Mouse (Mus musculus) testis, adult 2 months (tissue): ENCODE measurements around the gene Zkscan16.

Source experiments
- CTCF ChIP-seq: fragments of 200-500 bp; IDR thresholded peaks from 2 replicates; pipeline ENCODE4 v1.5.1; 2012; ENCODE audit warnings: low read depth, mild to moderate bottlenecking, inconsistent platforms, low read length, moderate library complexity; ENCODE audit not compliant: control insufficient read depth, insufficient read depth, insufficient replicate concordance
- POLR2A ChIP-seq: fragments of 200-500 bp; IDR thresholded peaks from 2 replicates; pipeline ENCODE4 v1.6.1; 2012; ENCODE audit warnings: low read depth, mild to moderate bottlenecking, inconsistent platforms, low read length, moderate library complexity; ENCODE audit not compliant: control insufficient read depth

- TF ChIP-seq POLR2A: no peak
- no peak for TF ChIP-seq CTCF
Observed at GRCm38 (mm10) chr4:58941638-58942037, 1.8 kb upstream of the Zkscan16 start.
